Mouse (Mus musculus): Measurements from ENCODE around the gene Akna. TPM values are rescaled to one million over a fixed set of nuclear protein-coding genes. Genes with fewer than 3 reads are reported as not detected.

The Akna gene
- polyA plus RNA-seq (2014; fragmentation: Illumina TruSeq; extraction: RNeasy Lipid Tissue Mini Kit (QIAGEN cat#74804); ENCODE audit: low read depth, low replicate concordance) = 1.6 TPM

DNA sequence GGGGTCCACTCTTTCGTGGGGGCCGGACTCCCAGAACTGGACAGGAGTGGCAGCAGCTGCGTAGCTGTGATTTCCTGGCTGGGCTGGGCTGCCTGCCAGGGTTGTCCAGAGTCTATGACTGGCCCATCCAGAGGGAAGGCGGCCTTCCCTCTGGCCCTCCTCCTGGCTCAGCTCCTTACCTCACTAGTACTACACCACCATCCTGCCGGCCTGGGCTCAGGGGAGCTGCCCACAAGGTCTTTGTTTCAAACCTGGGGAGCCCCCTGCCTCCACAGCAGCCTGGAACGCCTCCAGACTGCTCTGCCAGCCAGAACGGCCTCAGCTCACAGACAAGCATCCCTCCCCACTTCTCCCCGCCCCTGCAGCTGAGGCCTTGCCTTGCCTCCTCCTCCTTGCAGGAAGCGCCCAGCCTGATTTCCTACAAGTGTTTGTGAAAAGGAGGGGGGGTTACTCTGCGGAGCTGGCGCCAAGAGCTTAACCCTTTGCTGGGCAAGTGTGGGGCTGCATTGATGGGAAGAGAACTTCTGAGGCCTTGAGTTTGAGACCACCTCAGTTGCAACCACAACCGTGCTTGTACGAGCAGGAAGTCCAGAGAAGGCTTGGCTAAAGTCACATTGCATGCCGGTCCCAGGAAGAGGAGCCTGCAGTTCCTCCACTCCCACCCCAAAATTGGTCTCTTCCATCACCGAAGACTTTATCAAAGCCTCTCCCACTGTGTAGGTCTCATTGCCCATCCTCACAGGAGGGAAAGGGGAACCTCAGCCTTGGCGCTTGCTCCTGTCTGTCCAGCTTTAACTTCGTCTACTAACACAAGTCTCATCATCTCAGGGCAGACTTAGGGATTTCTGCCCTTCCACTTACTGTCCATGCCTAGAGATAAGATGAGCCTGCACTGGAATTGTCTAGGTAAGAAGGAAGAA is at the start of gene Akna:
Gene Akna (minus strand): TSS at position 315 of the 920 bp plus-strand sequence.

DNA sequence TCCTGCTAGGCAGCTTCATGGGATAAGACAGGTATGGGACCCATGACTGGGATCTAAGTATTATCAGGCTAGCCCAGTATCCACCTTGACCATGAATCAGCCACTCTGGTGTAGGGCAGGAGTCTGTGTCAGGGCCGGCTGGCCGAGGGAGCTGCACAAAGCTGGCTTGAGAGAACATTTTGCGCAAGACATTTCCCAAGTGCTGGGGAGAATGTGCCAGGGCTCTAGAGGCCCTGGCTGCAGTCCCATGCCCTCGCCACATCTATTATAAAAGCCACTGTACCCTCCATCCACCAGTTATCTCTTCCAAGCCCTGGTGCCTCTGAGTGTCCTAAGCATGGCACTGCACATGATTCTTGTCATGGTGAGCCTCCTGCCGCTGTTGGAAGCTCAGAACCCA is 41.0 kb downstream of the Akna start, which contains the start of gene Orm2:
Gene Orm2 (plus strand): TSS at position 300 of the 400 bp plus-strand sequence.

DNA sequence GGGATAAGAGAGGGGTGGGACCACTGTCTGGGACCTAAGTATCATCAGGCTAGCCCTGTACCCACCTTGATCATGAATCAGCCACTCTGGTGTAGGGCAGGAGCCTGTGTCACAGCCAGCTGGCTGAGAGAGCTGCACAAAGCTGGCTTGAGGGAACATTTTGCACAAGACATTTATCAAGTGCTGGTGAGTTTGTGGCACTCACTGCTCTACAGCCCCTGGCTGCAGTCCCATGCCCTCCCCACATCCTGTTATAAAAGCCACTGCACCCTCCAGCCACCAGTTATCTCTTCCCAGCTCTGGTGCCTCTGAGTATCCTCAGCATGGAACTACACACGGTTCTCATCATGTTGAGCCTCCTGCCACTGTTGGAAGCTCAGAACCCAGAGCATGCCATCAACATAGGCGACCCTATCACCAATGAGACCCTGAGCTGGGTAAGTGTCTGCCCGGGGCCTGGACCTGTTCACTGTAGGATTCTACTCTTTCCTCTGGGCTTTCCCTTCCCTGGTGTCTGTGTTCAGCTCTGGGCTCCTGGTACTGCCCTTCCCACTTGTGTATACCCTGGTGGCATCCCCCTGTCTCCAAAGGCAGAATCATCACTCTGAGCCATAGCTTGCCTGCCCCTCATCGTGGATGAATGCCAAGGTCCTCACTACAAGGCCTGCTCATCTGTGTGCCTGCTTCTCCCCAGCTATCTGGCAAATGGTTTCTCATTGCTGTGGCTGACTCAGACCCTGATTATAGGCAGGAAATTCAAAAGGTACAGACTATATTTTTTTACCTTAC is 47.1 kb downstream of the Akna start, which contains the start of gene Orm3:
Gene Orm3 (plus strand): TSS at position 286 of the 789 bp plus-strand sequence.

DNA sequence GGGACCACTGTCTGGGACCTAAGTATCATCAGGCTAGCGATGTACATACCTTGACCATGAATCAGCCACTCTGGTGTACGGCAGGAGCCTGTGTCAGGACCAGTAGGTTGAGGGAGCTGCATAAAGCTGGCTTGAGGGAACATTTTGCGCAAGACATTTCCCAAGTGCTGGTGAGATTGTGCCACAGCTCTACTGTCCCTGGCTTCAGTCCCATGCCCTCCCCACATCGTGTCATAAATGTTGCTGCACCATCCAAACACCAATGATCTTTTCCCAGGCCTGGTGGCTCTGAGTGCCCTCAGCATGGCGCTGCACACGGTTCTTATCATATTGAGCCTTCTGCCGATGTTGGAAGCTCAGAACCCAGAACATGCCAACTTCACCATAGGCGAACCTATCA is 58.9 kb downstream of the Akna start, which contains the start of gene Orm1:
Gene Orm1 (plus strand): TSS at position 266 of the 400 bp plus-strand sequence.

Other genes starting within 250 kb of the Akna start
- gene Ambp, start 248.6 kb downstream of the Akna start, polyA plus RNA-seq (2014; fragmentation: Illumina TruSeq; extraction: RNeasy Lipid Tissue Mini Kit (QIAGEN cat#74804); ENCODE audit: low read depth, low replicate concordance) = 0.48 TPM
- not detected for gene Kif12, start 231.2 kb downstream of the Akna start, polyA plus RNA-seq (2014; fragmentation: Illumina TruSeq; extraction: RNeasy Lipid Tissue Mini Kit (QIAGEN cat#74804); ENCODE audit: low read depth, low replicate concordance)
- gene Col27a1, start 189.3 kb downstream of the Akna start, polyA plus RNA-seq (2014; fragmentation: Illumina TruSeq; extraction: RNeasy Lipid Tissue Mini Kit (QIAGEN cat#74804); ENCODE audit: low read depth, low replicate concordance) = 1.3 TPM
- 0.71 TPM for gene Orm1, start 58.8 kb downstream of the Akna start, polyA plus RNA-seq (2014; fragmentation: Illumina TruSeq; extraction: RNeasy Lipid Tissue Mini Kit (QIAGEN cat#74804); ENCODE audit: low read depth, low replicate concordance)
- not detected for gene Orm3, start 47.2 kb downstream of the Akna start, polyA plus RNA-seq (2014; fragmentation: Illumina TruSeq; extraction: RNeasy Lipid Tissue Mini Kit (QIAGEN cat#74804); ENCODE audit: low read depth, low replicate concordance)
- not detected for gene Orm2, start 40.9 kb downstream of the Akna start, polyA plus RNA-seq (2014; fragmentation: Illumina TruSeq; extraction: RNeasy Lipid Tissue Mini Kit (QIAGEN cat#74804); ENCODE audit: low read depth, low replicate concordance)
- gene Whrn, start 92.6 kb upstream of the Akna start, polyA plus RNA-seq (2014; fragmentation: Illumina TruSeq; extraction: RNeasy Lipid Tissue Mini Kit (QIAGEN cat#74804); ENCODE audit: low read depth, low replicate concordance) = 2.3 TPM
- gene Atp6v1g1, start 141.4 kb upstream of the Akna start, polyA plus RNA-seq (2014; fragmentation: Illumina TruSeq; extraction: RNeasy Lipid Tissue Mini Kit (QIAGEN cat#74804); ENCODE audit: low read depth, low replicate concordance) = 175 TPM
- 1.8 TPM for gene Tmem268, start 155.4 kb upstream of the Akna start, polyA plus RNA-seq (2014; fragmentation: Illumina TruSeq; extraction: RNeasy Lipid Tissue Mini Kit (QIAGEN cat#74804); ENCODE audit: low read depth, low replicate concordance)
- 77.1 TPM for gene Gm11213, start 201.9 kb upstream of the Akna start, polyA plus RNA-seq (2014; fragmentation: Illumina TruSeq; extraction: RNeasy Lipid Tissue Mini Kit (QIAGEN cat#74804); ENCODE audit: low read depth, low replicate concordance)
- gene Tex48, start 219.1 kb upstream of the Akna start, polyA plus RNA-seq (2014; fragmentation: Illumina TruSeq; extraction: RNeasy Lipid Tissue Mini Kit (QIAGEN cat#74804); ENCODE audit: low read depth, low replicate concordance) = 260 TPM